Mouse (Mus musculus): ENCODE results near the gene Mydgf. TPM values are rescaled to one million over a fixed set of nuclear protein-coding genes. Genes with fewer than 3 reads are reported as not detected.

Mydgf gene
- total and polyA plus RNA-seq, 2 experiments from 2014 or later: 41.7 to 75.8 TPM

DNA sequence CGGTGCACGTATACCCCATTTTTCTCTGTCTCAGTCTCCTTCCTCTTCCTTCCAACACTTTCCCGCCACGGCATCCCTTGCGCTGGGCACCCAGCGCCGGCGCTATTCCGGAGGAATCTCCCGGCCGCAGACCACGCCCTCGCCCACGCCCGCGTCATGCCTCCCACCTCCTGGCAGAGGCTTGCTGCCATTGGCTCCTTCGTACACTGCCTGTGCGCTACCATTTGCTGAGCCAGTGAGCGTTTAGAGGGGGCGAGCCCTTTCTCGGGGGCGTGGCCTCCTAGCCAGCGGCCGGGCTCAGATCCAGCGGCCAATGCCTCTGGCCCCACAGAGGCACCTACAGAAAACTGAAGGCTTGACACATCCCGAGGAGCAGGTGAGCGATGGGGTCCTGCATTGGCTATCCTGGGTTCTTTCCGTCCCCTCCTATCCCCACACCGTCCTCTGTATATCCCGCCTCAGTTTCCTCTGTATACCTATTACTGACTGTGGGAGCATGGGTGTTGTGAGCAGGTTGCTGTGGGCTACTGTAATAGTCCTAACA, 21.4 kb downstream of the Mydgf start, which contains the start of gene Tnfaip8l1:
Tnfaip8l1 (plus strand) TSS at position 247 of the 544 bp plus-strand sequence.
- H3K27ac ChIP-seq (ENCODE audit: low read depth, low read length): no peak within 1 kb of the TSS

DNA sequence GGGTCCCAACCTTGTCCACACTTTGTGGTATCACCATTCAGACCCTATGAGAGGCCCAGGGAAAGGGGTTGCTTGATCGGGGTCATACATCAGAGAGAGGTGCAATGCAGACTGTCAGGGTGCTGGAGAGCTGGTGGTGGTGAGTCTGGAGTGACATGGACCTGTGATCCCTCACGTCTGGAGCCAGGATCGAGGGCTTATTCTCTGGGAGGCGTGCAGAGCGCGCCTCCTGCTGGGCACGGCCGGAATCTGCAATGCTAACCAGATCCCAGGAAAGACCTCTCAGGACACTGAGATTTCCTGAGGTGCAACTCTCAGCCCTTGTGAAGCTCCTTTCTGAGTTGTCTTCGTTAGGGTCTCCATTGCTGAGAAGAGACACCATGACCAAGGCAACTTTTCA, 24.0 kb downstream of the Mydgf start:
- Histone ChIP-seq H3K4me2 (ENCODE audit: low read depth, low read length, poor library complexity, severe bottlenecking) (no peak overlapping the region), H3K27ac (ENCODE audit: low read depth, low read length) (no peak overlapping the region), H3K9ac (replicated peaks; ENCODE audit: low read length, poor library complexity, severe bottlenecking) (no peak overlapping the region), H3K27me3 (ENCODE audit: insufficient read depth, low read length) (0 out of 2 replicates have a peak, but pooled peaks cover 20% of the 10 kb centered on the region), H3K9me3 (ENCODE audit: low read length) (no peaks in the 10 kb centered on the region), H3K4me1 (ENCODE audit: insufficient read depth, low read length) (peaks cover 6% of the 10 kb centered on the region), H3K4me3 (ENCODE audit: low read depth, low read length) (no peak overlapping the region), H3K36me3 (ENCODE audit: insufficient read depth, low read length) (no peaks in the 10 kb centered on the region)
- 4% methylated on average over 9 of the region's 9 CpGs for WGBS
- ATAC-seq (ENCODE audit: low FRiP score) (no peak), DNase-seq (ENCODE audit: low spot score) (peak; percentile 69)
- TF ChIP-seq CTCF (IDR thresholded peaks at IDR 0.05): peak; percentile 84

More for the DNA sequence above, 21.4 kb downstream of the Mydgf start, which contains the start of gene Tnfaip8l1:
- WGBS: under 1% methylated on average over 28 of the region's 30 CpGs
- peak within 1 kb of the TSS; percentile 56 for H3K4me2 ChIP-seq (ENCODE audit: low read depth, low read length, poor library complexity, severe bottlenecking)
- no peaks in the 10 kb centered on the region for H3K36me3 ChIP-seq (ENCODE audit: insufficient read depth, low read length)
- ATAC-seq (ENCODE audit: low FRiP score) (peak; percentile 96), DNase-seq (ENCODE audit: low spot score) (peak; percentile 95)
- peak; percentile 17; the same call in 1 of the 2 replicates for TF ChIP-seq CTCF (IDR thresholded peaks at IDR 0.05)
- H3K4me3 ChIP-seq (ENCODE audit: low read depth, low read length): peak within 1 kb of the TSS; percentile 37
- H3K9ac ChIP-seq (replicated peaks; ENCODE audit: low read length, poor library complexity, severe bottlenecking): peak within 1 kb of the TSS; percentile 2
- 0 out of 2 replicates have a peak, but pooled peaks cover 17% of the 10 kb centered on the region for H3K27me3 ChIP-seq (ENCODE audit: insufficient read depth, low read length)
- peaks cover 6% of the 10 kb centered on the region for H3K4me1 ChIP-seq (ENCODE audit: insufficient read depth, low read length)
- no peaks in the 10 kb centered on the region for H3K9me3 ChIP-seq (ENCODE audit: low read length)

DNA sequence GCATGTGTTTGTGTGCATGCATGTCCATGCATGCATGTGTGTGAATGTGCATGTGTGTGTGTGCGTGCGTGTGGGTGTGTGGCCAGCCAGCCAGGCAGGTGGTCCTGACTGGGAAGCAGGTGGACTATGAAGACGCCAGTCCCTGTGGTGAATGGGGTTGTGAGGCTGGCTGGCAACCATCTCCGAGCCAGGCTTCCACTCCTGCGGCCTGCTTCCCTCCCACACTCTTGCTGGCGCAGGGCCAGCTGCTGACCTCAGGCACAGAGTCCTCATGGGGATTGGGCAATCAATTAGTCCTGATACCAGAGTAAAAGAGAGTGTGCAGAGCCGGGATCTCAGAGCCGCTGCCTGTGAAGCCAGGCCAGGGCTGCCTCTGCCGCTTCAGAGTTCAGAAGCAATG, 30.1 kb downstream of the Mydgf start:
- no peak overlapping the region for H3K4me2 ChIP-seq (ENCODE audit: low read depth, low read length, poor library complexity, severe bottlenecking)
- TF ChIP-seq CTCF (IDR thresholded peaks at IDR 0.05): no peak
- H3K27ac ChIP-seq (ENCODE audit: low read depth, low read length): no peak overlapping the region
- H3K27me3 ChIP-seq (ENCODE audit: insufficient read depth, low read length): 0 out of 2 replicates have a peak, but pooled peaks cover 19% of the 10 kb centered on the region
- no peak for ATAC-seq (ENCODE audit: low FRiP score)
- peaks cover 11% of the 10 kb centered on the region; the same call in 1 of the 2 replicates for H3K4me1 ChIP-seq (ENCODE audit: insufficient read depth, low read length)
- DNase-seq (ENCODE audit: low spot score): peak; percentile 80
- no peak overlapping the region for H3K9ac ChIP-seq (replicated peaks; ENCODE audit: low read length, poor library complexity, severe bottlenecking)
- H3K36me3 ChIP-seq (ENCODE audit: insufficient read depth, low read length): no peaks in the 10 kb centered on the region
- no peaks in the 10 kb centered on the region for H3K9me3 ChIP-seq (ENCODE audit: low read length)
- no peak overlapping the region for H3K4me3 ChIP-seq (ENCODE audit: low read depth, low read length)
- 25% methylated on average over 9 of the region's 9 CpGs for WGBS

DNA sequence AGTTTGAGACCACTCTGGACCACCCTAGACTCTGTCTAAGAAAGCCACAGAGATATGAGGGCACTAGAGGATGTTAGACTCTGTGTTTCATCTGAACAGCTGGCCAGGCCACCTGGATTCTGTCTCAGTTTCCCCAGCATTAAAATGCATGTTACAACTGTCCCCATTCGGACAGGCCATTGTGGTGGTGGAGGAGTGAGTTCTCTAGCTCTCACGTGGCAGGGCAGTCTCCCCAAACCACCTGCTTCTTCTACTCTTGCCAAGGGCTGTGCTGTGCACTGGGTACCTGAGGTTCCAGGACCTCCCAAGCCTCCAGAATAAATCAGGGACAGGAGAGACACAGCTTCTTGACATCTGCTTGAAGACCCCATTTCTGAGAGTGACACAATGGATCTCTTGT, 33.8 kb downstream of the Mydgf start:
- Histone ChIP-seq H3K4me3 (ENCODE audit: low read depth, low read length) (no peak overlapping the region), H3K9me3 (ENCODE audit: low read length) (no peaks in the 10 kb centered on the region), H3K27me3 (ENCODE audit: insufficient read depth, low read length) (0 out of 2 replicates have a peak, but pooled peaks cover 7% of the 10 kb centered on the region), H3K27ac (ENCODE audit: low read depth, low read length) (no peak overlapping the region), H3K36me3 (ENCODE audit: insufficient read depth, low read length) (no peaks in the 10 kb centered on the region), H3K4me1 (ENCODE audit: insufficient read depth, low read length) (peaks cover 12% of the 10 kb centered on the region; the same call in 1 of the 2 replicates), H3K9ac (replicated peaks; ENCODE audit: low read length, poor library complexity, severe bottlenecking) (no peak overlapping the region), H3K4me2 (ENCODE audit: low read depth, low read length, poor library complexity, severe bottlenecking) (no peak overlapping the region)
- WGBS: 53% methylated on average over 2 of the region's 2 CpGs
- no peak for ATAC-seq (ENCODE audit: low FRiP score)
- DNase-seq (ENCODE audit: low spot score): no peak
- TF ChIP-seq CTCF (IDR thresholded peaks at IDR 0.05): no peak

DNA sequence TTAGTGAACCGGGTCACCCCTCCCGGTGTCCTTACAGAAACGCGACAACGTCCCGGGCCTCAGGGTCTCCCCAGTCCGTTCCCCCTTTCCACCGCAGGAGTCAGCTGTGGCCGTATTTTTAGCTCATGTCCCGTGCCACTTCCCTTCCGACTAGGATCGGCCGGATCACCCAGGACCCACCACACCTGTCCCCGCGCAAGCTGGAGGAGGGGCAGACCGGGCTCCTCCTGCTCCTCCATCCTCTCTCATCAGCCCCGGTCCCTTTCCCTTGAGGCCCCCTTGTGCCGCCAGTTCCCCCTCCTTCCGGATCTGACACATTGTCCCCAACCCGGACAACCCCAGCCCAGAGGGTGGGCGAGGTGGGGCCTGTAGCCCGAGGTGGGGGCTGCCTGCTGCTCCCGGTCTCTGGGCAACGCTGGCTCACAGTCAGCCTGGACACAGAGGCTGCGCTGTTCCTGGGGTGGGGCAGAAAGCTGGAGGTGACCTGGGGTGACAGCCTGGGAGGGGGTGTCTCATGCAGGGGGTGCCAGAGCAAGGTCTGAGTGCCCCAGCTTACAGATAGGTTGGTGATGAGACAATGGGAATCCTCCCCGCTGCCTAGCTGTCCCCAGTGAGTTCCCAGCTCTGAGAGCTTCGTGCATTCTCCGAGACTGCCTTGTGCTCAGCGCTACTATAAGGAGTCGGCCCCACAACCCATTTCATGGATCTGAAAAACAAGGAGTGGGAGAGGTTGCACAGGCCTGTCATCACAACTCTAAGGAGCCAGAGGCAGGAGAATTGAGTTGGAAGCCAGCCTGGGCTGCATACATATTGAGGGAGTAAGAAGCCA, 34.7 kb downstream of the Mydgf start:
- peaks cover 12% of the 10 kb centered on the region; the same call in 1 of the 2 replicates for H3K4me1 ChIP-seq (ENCODE audit: insufficient read depth, low read length)
- WGBS: 1% methylated on average over 30 of the region's 30 CpGs
- H3K4me3 ChIP-seq (ENCODE audit: low read depth, low read length): peak overlapping the region; percentile 37
- no peak overlapping the region for H3K27ac ChIP-seq (ENCODE audit: low read depth, low read length)
- DNase-seq (ENCODE audit: low spot score) (no peak), ATAC-seq (ENCODE audit: low FRiP score) (peak; percentile 47)
- no peak for TF ChIP-seq CTCF (IDR thresholded peaks at IDR 0.05)
- H3K9me3 ChIP-seq (ENCODE audit: low read length): no peaks in the 10 kb centered on the region
- 0 out of 2 replicates have a peak, but pooled peaks cover 7% of the 10 kb centered on the region for H3K27me3 ChIP-seq (ENCODE audit: insufficient read depth, low read length)
- peak overlapping the region; percentile 86 for H3K4me2 ChIP-seq (ENCODE audit: low read depth, low read length, poor library complexity, severe bottlenecking)
- H3K9ac ChIP-seq (replicated peaks; ENCODE audit: low read length, poor library complexity, severe bottlenecking): peak overlapping the region; percentile 70
- no peaks in the 10 kb centered on the region for H3K36me3 ChIP-seq (ENCODE audit: insufficient read depth, low read length)
